Mouse (Mus musculus) embryonic facial prominence, embryonic 11.5 days (tissue): ENCODE measurements around the gene Slc2a4. TPM values are rescaled to one million over a fixed set of nuclear protein-coding genes. Genes with fewer than 3 reads are reported as not detected.

Experiments
- ATAC-seq: fragments of 200-750 bp; cut with Nextera tagmentation; replicated peaks from 2 replicates; pipeline ENCODE4 v1.8.0; 2017; ENCODE audit warnings: low read depth; ENCODE audit not compliant: insufficient number of reproducible peaks, low FRiP score, low TSS enrichment
- DNase-seq: peaks from one replicate; pipeline ENCODE4 v3.0.0-alpha.2; 2015; ENCODE audit warnings: low spot score
- H3K27ac ChIP-seq: fragments of 300-500 bp; sonication (generic); replicated peaks from 2 replicates; pipeline ENCODE4 v1.5.1; 2014; ENCODE audit warnings: mild to moderate bottlenecking, low read depth, low read length, control low read depth
- H3K27me3 ChIP-seq: fragments of 300-500 bp; sonication (generic); 2 replicates; pipeline ENCODE4 v1.6.1; 2014; ENCODE audit warnings: mild to moderate bottlenecking, low read length, moderate library complexity, mixed read lengths; ENCODE audit not compliant: control insufficient read depth, insufficient read depth
- H3K36me3 ChIP-seq: fragments of 300-500 bp; sonication (generic); replicated peaks from 2 replicates; pipeline ENCODE4 v1.6.1; 2014; ENCODE audit warnings: low read depth, mild to moderate bottlenecking, low read length, moderate library complexity, mixed read lengths; ENCODE audit not compliant: control insufficient read depth, insufficient read depth
- H3K4me1 ChIP-seq: fragments of 300-500 bp; sonication (generic); 2 replicates; pipeline ENCODE4 v1.6.1; 2014; ENCODE audit warnings: low read length, mixed read lengths; ENCODE audit not compliant: control insufficient read depth, insufficient read depth
- H3K4me2 ChIP-seq: fragments of 300-500 bp; sonication (generic); 2 replicates; pipeline ENCODE4 v1.6.1; 2014; ENCODE audit warnings: low read depth, mild to moderate bottlenecking, control low read depth, low read length, moderate library complexity
- H3K4me3 ChIP-seq: fragments of 300-500 bp; sonication (generic); 2 replicates; pipeline ENCODE4 v1.5.1; 2014; ENCODE audit warnings: low read depth, low read length, control low read depth
- H3K9ac ChIP-seq: fragments of 300-500 bp; sonication (generic); replicated peaks from 2 replicates; pipeline ENCODE4 v1.6.1; 2014; ENCODE audit warnings: mild to moderate bottlenecking, control low read depth, low read length
- H3K9me3 ChIP-seq: fragments of 300-500 bp; sonication (generic); replicated peaks from 2 replicates; pipeline ENCODE4 v1.6.1; 2016; ENCODE audit warnings: mild to moderate bottlenecking, low read length, inconsistent platforms, mixed read lengths; ENCODE audit not compliant: control insufficient read depth
- WGBS: fragments of 180-500 bp; shearing (Covaris S2); extraction: QIAGEN DNeasy Blood & Tissue Kit; methylation state at CpG from one replicate; pipeline ENCODE4 v1.1.7; 2014; 5-methylcytosine and 5-hydroxymethylcytosine counted together
- polyA plus RNA-seq: library from polyadenylated mRNA; unstranded; fragments of >200 nt; fragmentation: Nextera tagmentation; extraction: Ambion mirVana; gene quantifications from 2 replicates; pipeline ENCODE4 v1.2.1, GENCODE M21; 2014

Gene Slc2a4
- polyA plus RNA-seq, 1 experiment from 2014 or later: 20.2 TPM

GRCm38 (mm10) chr11:69914372-69914764, 33.6 kb downstream of the Slc2a4 start:
- Histone ChIP-seq H3K9me3 (no peaks in the 10 kb centered on the region), H3K9ac (peak overlapping the region; percentile 91), H3K4me2 (peak overlapping the region; percentile 98), H3K27ac (peak overlapping the region; percentile 72), H3K27me3 (no peaks in the 10 kb centered on the region), H3K36me3 (peaks cover 40% of the 10 kb centered on the region), H3K4me3 (peak overlapping the region; percentile 86), H3K4me1 (peaks cover 10% of the 10 kb centered on the region)
- peak; percentile 53 for DNase-seq
- 2% methylated on average over 17 of the region's 17 CpGs for WGBS
- ATAC-seq: no peak; the same call in 1 of the 2 replicates

GRCm38 (mm10) chr11:69913554-69914371, 34.2 kb downstream of the Slc2a4 start, which contains the start of gene Gps2:
TSS of gene Gps2 (plus strand) at chr11:69913888.
- Histone ChIP-seq H3K36me3 (peaks cover 43% of the 10 kb centered on the region), H3K4me1 (peaks cover 7% of the 10 kb centered on the region)
- ATAC-seq: peak; percentile 81

GRCm38 (mm10) chr11:69912716-69913530, 35.1 kb downstream of the Slc2a4 start:
- peak overlapping the region; percentile 91 for H3K9ac ChIP-seq
- no peaks in the 10 kb centered on the region for H3K27me3 ChIP-seq
- WGBS: 80% methylated on average over 15 of the region's 15 CpGs
- H3K4me1 ChIP-seq: peaks cover 7% of the 10 kb centered on the region
- DNase-seq: no peak
- no peak overlapping the region for H3K27ac ChIP-seq
- ATAC-seq: 0 out of 2 replicates have a peak, but pooled peaks have one; percentile 4
- H3K4me2 ChIP-seq: peak overlapping the region; percentile 48
- peak overlapping the region; percentile 86; the same call in 1 of the 2 replicates for H3K4me3 ChIP-seq
- H3K9me3 ChIP-seq: no peaks in the 10 kb centered on the region
- H3K36me3 ChIP-seq: peaks cover 44% of the 10 kb centered on the region

More at GRCm38 (mm10) chr11:69913554-69914371, 34.2 kb downstream of the Slc2a4 start, which contains the start of gene Gps2:
- H3K4me3 ChIP-seq: peak within 1 kb of the TSS; percentile 86
- peak within 1 kb of the TSS; percentile 72 for H3K27ac ChIP-seq
- DNase-seq: peak; percentile 96
- no peaks in the 10 kb centered on the region for H3K9me3 ChIP-seq
- H3K27me3 ChIP-seq: no peaks in the 10 kb centered on the region
- H3K4me2 ChIP-seq: peak within 1 kb of the TSS; percentile 98
- 2% methylated on average over 61 of the region's 61 CpGs for WGBS
- H3K9ac ChIP-seq: peak within 1 kb of the TSS; percentile 91

- no peak for DNase-seq
- H3K4me3 ChIP-seq: no peak overlapping the region
Measured at GRCm38 (mm10) chr11:69911701-69912100, 36.3 kb downstream of the Slc2a4 start.

GRCm38 (mm10) chr11:69910781-69911560, 37.0 kb downstream of the Slc2a4 start:
- H3K36me3 ChIP-seq: peaks cover 49% of the 10 kb centered on the region
- no peaks in the 10 kb centered on the region for H3K27me3 ChIP-seq
- peaks cover 4% of the 10 kb centered on the region for H3K4me1 ChIP-seq
- DNase-seq (no peak), ATAC-seq (no peak)
- WGBS: 91% methylated on average over 17 of the region's 17 CpGs
- no peak overlapping the region for H3K9ac ChIP-seq
- no peak overlapping the region for H3K4me3 ChIP-seq
- H3K4me2 ChIP-seq: no peak overlapping the region
- no peaks in the 10 kb centered on the region for H3K9me3 ChIP-seq
- H3K27ac ChIP-seq: no peak overlapping the region

More at GRCm38 (mm10) chr11:69911701-69912100, 36.3 kb downstream of the Slc2a4 start:
- Histone ChIP-seq H3K9me3 (no peaks in the 10 kb centered on the region), H3K4me1 (peaks cover 7% of the 10 kb centered on the region), H3K36me3 (peaks cover 45% of the 10 kb centered on the region), H3K9ac (no peak overlapping the region), H3K27me3 (no peaks in the 10 kb centered on the region), H3K4me2 (no peak overlapping the region), H3K27ac (no peak overlapping the region)
- WGBS: 90% methylated on average over 6 of the region's 6 CpGs
- ATAC-seq: no peak

GRCm38 (mm10) chr11:69910177-69910576, 37.8 kb downstream of the Slc2a4 start:
- 91% methylated on average over 8 of the region's 8 CpGs for WGBS
- Histone ChIP-seq H3K27me3 (no peaks in the 10 kb centered on the region), H3K27ac (no peak overlapping the region), H3K4me2 (no peak overlapping the region), H3K4me1 (peaks cover 4% of the 10 kb centered on the region), H3K4me3 (no peak overlapping the region), H3K9me3 (no peaks in the 10 kb centered on the region), H3K36me3 (peaks cover 47% of the 10 kb centered on the region), H3K9ac (no peak overlapping the region)
- no peak for DNase-seq
- no peak for ATAC-seq

- WGBS: 83% methylated on average over 5 of the region's 5 CpGs
- ATAC-seq: no peak
- H3K36me3 ChIP-seq: peaks cover 48% of the 10 kb centered on the region
Measured at GRCm38 (mm10) chr11:69909174-69909573, 38.8 kb downstream of the Slc2a4 start.

More at GRCm38 (mm10) chr11:69909174-69909573, 38.8 kb downstream of the Slc2a4 start:
- Histone ChIP-seq H3K9ac (no peak overlapping the region), H3K27me3 (no peaks in the 10 kb centered on the region), H3K9me3 (no peaks in the 10 kb centered on the region), H3K4me1 (no peaks in the 10 kb centered on the region), H3K27ac (no peak overlapping the region), H3K4me2 (no peak overlapping the region), H3K4me3 (no peak overlapping the region)
- no peak for DNase-seq
